Mouse (Mus musculus): ENCODE measurements around the gene Slc39a7.
A peak's percentile ranks its signal among the peaks of the same experiment; 100 is the strongest.
"Not testable (repeated sequence)": the region's sequence is repeated elsewhere in the genome, so short reads cannot be mapped to it uniquely, and the experiment has no call there.

Slc39a7 gene

GRCm38 (mm10) chr17:34029890-34030595 lies 1.4 kb downstream of the Slc39a7 start:
- no peak for DNase-seq (ENCODE audit: low spot score)

- no peak for DNase-seq (ENCODE audit: low spot score)
These were observed 2.2 kb downstream of the Slc39a7 start for GRCm38 (mm10) chr17:34029150-34029889.

- no peak for DNase-seq (ENCODE audit: low spot score)
These were observed 2.9 kb downstream of the Slc39a7 start for GRCm38 (mm10) chr17:34028501-34029149.

DNA sequence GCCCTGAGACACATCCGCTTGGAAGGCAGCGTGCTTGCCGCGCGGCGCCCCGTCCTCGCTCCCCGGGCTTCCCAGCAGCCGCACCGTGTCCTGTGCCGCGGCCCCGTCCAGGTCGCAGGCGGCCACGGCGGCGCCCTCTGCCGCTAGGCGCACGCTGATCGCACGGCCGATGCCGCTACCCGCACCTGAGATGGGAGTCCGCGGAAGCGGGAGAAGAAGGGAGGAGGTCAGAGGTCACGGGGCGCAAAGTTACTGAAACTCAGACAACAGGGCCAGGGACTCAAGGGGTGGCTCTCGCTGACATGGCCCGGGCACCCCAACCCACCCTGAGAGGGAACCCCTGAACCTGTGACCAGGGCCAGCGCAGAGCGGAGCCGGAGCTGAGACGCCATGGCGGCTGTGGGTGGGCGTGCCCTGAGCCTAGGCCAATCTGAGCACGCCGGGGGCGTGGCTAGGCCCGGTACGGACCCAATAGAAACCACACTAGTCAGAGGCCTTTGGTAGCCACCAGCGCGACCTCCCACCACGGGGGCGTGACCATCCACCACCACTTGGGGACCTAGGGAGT lies 3.7 kb downstream of the Slc39a7 start, which contains the start of gene H2-Ke6:
Gene H2-Ke6 (minus strand): TSS at position 405 of the 568 bp plus-strand sequence.
- peak; percentile 96 for DNase-seq (ENCODE audit: low spot score)

- DNase-seq (ENCODE audit: low spot score) = peak; percentile 42
These were observed 4.4 kb downstream of the Slc39a7 start for GRCm38 (mm10) chr17:34026917-34027655.

DNA sequence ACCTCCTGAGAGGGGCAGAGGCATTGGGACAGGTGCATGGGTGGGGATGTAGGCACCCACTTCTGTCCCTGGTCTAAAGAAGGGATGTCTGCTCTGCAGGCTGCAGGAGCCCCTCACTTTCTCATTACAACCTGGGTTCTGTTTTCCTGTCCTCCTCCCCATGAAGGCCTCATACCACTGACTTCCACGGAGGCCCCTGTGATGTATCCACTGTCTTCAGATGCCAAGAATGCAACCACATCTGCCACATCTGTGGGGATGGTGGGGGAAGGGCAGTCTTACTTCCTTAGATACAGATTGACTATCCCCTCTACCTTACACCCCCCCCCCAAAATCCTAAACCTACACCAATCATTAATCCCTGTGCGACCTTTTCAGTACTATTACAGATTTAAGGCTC lies 5.3 kb downstream of the Slc39a7 start:
- no peak for DNase-seq (ENCODE audit: low spot score)

DNA sequence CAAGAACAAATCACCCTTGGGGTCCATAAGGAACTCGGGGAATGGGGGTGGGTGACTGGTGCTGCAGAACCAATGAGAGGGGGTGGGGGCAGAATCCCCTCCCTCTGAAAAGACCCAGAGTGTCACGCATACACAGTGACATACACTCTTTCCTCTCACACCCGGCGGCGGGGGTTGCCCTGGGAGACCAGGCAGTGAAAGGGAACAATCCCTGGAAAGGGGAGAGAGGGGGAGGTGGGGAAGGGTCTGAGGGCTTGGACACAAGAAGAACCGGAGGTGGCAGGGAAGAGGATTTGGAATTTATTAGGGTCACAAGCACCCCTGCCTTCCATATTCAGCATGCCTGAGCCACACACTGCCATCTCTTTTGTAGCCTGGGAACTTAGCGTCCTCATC lies 5.7 kb downstream of the Slc39a7 start:
- DNase-seq (ENCODE audit: low spot score) = peak; percentile 64

DNA sequence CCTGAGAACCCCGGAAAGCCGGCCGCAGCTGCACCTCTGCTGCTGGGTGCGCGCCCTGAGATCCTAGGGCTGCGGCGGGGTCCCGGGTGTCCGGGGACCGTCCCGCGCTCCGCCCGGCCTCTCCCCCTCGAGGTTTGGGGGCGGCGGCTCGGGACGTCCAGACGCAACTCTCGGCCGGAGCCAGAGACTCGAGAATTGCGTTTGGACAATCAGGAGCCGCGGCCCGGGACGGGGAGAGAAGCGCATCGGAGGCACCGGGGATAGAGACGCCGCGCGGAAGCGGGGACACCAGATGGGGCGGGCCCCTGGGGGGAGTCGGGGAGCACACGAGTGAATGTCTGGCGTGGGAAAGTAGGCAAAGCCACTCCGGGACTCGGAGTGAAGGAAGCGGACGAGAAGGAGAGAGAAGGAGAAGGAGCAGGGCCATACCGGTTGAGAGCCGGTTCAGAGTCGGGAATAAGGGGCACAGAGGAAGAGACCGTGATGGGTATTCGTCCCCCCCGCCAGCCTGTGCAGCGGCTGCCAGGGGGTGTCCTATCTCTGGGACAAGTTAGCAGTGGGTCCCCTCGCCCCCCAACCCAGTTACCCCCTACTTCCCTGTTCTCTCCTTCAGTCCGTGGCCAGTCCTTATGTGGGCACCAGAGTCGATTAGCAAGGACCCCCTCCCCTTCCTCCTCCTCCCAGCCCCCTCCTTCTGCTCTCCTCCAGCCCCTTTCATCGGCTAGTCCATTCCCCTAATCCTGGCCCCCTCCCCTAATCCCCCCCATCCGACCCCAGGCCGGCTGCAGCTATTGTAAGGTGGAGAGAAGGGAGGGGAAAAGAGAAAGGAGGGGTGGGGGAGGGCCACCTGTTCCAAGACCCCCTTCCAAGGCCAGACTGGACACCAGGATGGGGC lies 6.4 kb downstream of the Slc39a7 start:
- peak; percentile 51 for DNase-seq (ENCODE audit: low spot score)

DNA sequence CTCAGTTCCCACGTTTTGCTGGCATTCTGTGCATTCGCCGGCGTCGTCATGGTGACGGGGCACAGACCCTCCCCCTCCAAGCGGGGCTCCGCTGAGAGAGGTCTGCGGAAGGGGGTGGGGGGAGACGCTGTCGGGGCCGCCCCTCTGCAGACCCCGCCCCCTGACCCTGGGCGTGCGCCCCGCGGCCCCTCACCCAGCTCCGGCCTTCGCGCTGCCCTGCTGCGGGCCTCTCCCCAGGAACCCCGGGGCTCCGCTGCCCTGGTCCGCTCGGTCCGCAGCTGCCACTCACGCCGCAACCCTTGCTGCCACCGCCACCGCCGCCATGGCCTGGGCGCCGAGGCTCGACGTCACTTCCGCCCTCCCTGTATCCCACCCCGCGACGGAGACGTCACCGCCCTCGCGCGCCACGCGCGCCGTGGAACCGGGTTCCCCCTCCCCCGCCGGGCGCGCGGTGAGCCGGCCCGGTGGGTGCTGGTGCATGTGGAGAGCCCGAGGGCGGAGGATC lies 7.1 kb downstream of the Slc39a7 start, which contains the start of gene Ring1:
Gene Ring1 (minus strand): TSS at position 364 of the 505 bp plus-strand sequence.
- peak; percentile 87 for DNase-seq (ENCODE audit: low spot score)

- no peak for DNase-seq (ENCODE audit: low spot score)
These were observed 7.8 kb downstream of the Slc39a7 start for GRCm38 (mm10) chr17:34023678-34024077.

DNA sequence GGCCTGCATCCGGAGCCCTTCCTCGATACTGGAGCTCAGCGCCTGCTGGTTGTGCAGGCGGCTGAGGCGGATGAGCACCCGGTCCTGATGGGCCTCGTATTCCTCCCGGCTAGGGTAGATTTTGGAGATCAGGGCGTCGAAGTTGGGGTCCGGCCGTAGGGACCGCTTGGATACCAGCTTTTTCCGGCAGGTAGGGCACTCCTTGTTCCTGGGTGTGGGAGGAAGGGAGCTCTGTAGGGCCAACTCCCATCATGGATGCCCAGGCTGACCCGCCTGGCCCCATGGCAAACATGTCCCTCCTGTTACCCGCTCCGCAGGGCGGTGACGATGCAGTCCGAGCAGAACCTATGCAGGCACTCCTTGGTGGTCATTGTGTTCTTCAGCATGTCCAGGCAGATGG lies 8.5 kb downstream of the Slc39a7 start:
- DNase-seq (ENCODE audit: low spot score) = no peak

DNA sequence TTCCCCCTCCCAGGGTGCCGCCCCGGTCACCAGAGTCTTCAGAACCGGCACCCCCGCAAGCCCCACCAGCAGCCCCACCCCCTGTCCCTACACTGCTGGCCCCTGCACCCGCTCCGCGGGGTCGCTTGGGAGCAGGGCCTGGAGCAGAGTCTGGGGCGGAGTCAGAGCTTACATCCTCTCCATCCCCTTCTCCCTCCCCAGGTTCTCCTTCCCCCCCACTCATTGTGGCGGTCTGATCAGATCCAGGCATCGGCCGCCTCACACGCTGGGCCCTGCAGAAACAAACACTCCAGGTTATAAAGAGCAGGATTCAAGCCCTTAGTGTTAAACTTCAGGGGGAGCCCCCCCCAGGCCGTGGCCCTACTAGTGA lies 9.1 kb downstream of the Slc39a7 start:
- no peak for DNase-seq (ENCODE audit: low spot score)

GRCm38 (mm10) chr17:34021539-34022413 lies 9.7 kb downstream of the Slc39a7 start:
- DNase-seq (ENCODE audit: low spot score) = no peak

GRCm38 (mm10) chr17:34013436-34013835 lies 18.0 kb downstream of the Slc39a7 start:
- no peak for DNase-seq (ENCODE audit: low spot score)

- DNase-seq (ENCODE audit: low spot score) = no peak
These were observed 21.3 kb downstream of the Slc39a7 start for GRCm38 (mm10) chr17:34010156-34010555.

GRCm38 (mm10) chr17:34006570-34006969 lies 24.9 kb downstream of the Slc39a7 start:
- no peak for DNase-seq (ENCODE audit: low spot score)

DNA sequence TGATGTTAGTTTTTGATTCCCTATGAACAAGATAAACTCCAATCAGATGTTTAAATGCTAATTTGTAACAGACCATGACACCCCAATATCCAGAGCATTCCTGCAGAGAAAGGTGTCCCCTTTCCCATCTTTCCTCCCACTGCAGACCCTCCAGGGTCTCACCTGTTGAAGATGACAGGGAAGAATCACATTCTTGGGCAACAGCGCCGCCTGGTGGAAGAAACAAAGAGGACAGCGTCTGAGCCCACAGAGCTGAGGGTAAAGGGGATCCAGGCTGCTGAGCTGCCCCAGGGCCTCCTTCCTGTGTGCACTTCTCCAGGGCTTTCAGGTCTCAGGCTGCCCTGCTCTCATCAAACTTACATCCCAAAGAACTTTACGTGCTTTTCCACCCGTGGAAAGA lies 28.1 kb downstream of the Slc39a7 start:
- DNase-seq (ENCODE audit: low spot score) = peak; percentile 65

DNA sequence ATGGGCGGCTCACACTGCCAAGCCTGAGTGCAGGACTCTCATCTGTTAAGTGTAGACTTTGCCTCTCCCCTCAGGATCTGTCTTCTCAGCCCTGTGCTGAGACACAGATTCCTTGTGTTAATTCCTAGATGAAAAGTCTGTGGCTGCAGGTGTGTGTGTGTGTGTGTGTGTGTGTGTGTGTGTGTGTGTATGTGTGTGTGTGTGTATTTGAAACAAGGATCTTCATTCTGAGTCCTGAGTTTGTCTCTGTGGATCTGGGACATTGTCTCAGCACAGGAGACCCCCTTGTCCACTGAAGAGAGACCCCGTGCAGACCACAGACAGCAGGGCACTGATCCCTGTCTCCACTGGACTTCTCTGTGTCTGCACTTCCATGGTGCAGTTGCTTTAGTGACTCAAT lies 30.7 kb downstream of the Slc39a7 start:
- DNase-seq (ENCODE audit: low spot score) = not testable (repeated sequence)

DNA sequence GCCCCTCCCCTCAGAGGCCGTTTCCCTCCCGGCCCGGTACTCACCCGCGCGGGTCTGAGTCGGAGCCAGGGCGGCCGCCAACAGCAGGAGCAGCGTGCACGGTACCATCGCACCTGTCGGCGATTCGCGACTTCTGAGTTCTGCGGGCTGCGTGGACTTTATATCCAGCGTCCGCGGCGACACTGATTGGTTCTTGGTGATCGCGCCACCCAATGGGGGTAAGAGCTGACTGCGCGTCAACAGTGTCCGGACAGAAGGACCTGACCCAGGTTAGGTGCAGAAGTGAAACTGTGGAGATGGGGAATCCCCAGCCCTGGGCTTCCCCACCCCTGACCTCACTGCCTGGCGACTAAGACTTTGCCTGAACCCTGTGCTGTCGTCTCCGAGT lies 31.3 kb downstream of the Slc39a7 start, which contains the start of gene H2-K1:
Gene H2-K1 (minus strand): TSS at position 198 of the 388 bp plus-strand sequence.
- DNase-seq (ENCODE audit: low spot score) = peak; percentile 76

All from retina, embryonic 14.5 days (tissue).